Mouse (Mus musculus) E14TG2a.4 (cell line): ENCODE results near the gene Sft2d1.

Experiments used
- CTCF ChIP-seq: conservative IDR thresholded peaks from 2 replicates; pipeline ENCODE4 v1.5.1; 2014; ENCODE audit warnings: low read length
- NANOG ChIP-seq: IDR thresholded peaks from 2 replicates; pipeline ENCODE4 v1.6.1; 2014; ENCODE audit warnings: borderline replicate concordance, low read length, mixed read lengths

DNA sequence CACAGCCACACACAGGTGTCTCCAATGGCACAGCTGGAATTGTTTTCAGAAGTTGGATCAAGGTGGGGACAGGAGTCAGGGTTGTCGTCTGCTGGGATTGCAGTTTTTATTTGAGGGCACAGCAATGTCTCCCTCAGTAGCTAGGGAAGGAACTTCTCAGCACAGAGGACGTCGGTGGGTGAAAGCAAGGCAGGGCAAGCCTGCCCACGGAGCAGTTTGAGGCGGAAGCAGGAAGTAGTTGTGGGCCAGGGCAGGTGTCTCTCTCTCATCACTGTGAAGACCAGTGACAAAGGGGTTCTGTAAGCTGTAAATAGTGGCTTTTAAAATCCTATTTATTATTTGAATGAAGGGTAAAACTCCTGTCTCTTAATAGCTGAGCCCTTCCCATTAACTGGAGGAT lies 31.8 kb downstream of the Sft2d1 start:
- TF ChIP-seq CTCF (no peak), NANOG (no peak)
